Mouse (Mus musculus): ENCODE data around the gene Fastkd5.

- no peak for TF ChIP-seq POLR2A (IDR thresholded peaks at IDR 0.05; ENCODE audit: borderline replicate concordance, extremely low read depth, insufficient read depth, insufficient read length, poor library complexity, severe bottlenecking)
- TF ChIP-seq CTCF (IDR thresholded peaks at IDR 0.05; ENCODE audit: borderline replicate concordance, extremely low read depth, insufficient read depth, insufficient read length), result no peak
Observed at GRCm38 (mm10) chr2:130581201-130581600, 48.6 kb downstream of the Fastkd5 start.
